Mouse (Mus musculus) sigmoid colon, adult 10 weeks (tissue): ENCODE measurements around the gene Lefty2. TPM values are rescaled to one million over a fixed set of nuclear protein-coding genes. Genes with fewer than 3 reads are reported as not detected.

Source experiments
- polyA plus RNA-seq: library from polyadenylated mRNA; stranded (reverse); fragments of 350-450 nt; fragmentation: Illumina TruSeq; extraction: RNeasy Lipid Tissue Mini Kit (QIAGEN cat#74804); gene quantifications from one replicate; pipeline ENCODE4 v1.2.3, GENCODE M21; 2014; ENCODE audit warnings: low read depth, low replicate concordance

Lefty2 gene
- polyA plus RNA-seq = not detected

DNA sequence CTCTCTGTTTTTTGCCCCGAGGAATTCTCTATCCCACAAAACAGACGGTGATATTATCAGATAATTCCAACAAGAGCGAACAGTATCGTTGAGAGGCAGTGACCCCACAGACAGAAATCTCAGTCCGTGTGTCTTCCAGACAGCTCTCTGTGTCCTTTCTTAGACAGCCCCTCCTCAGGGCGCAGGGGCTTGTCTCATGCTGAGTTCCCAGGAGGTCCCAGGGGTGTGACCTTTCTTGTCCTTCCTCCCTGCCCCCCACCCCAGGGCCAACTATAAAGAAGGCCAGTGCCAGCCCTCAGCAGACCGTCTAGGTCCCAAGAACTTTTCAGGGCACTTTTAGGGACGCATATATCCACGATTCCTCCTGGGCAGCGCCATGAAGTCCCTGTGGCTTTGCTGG, at the start of gene Lefty2:
TSS of gene Lefty2 (plus strand) at position 301 of the 400 bp plus-strand sequence.

DNA sequence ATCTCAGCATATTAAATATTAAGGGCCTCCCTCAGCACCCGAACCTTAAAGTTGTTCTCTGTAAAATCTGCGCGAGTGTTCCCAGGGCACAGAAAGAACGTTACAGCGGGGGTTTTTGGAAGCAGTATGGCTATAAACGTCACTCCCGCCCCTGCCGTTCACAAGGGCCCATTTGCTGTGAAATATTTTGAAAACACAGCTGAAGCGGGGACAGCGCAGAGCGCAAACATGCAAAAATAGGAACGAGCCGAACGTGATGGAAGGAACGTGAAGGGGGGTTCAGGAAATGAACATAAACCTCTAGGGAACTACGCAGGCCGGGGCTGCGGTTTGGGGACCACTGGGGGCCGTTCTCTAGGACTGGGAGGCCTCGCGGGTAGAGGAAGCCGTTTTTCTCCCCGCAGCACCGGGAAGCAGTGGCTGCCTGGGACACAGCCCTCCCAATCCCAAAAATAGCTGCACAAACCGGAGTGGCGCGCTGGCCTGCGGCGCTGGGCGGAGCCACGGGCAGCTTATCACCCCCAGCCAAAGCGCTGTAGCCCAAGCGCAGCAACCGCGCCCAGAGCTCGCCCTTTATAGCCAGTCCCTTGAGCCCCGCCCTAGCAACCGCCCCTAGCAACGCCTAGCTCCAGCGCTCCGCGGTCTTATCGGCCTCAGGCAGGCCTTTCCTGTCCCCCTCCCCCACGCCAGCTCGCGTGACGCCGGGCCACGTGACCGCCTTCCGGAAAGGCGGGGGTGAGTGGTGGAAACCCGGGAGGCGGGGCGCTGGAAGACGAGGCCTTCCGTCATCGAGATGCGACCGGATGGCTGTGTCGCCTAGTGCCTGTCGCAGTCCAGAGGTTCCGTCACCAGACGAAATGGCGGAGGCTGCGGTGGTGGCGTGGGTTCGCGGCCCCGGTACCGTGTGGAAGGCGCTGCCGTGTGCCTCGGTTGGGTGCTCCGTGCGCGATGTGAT, 42.3 kb upstream of the Lefty2 start, which contains the start of gene Sde2:
TSS of gene Sde2 (plus strand) at position 812 of the 955 bp plus-strand sequence.

DNA sequence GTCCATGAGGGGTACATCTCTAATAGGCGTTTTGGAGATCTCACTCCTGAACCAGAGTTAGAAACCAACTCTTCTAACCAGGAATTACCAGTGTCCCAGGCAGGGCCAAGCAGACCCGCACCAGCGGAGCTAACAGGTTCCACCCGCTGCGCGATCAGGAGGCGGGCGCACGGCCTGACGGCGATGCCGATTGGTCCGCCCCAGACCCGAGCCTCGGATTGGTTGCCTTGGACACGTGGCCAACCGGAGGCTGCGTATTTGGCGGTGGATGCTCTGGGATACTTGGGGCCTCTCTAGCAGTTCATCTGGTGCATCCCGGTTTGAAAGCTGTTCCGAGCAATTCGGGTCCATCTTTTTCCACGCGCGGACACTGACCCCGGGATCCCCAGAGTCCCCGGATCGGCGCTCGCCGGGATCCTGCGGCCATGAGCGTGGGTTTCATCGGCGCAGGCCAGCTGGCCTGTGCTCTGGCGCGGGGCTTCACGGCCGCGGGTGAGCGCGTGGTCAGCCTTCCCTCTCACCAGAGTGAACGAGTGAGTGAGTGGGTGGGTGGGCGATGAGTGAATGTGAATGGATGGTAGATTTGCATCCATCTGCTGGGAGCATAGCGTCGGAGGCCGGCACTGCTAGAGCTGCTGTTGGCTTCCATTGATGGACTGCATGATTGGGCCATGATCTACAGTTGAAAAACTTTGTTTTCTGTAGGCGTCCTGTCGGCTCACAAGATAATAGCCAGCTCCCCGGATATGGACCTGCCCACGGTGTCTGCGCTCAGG, 11.3 kb downstream of the Lefty2 start, which contains the start of gene Pycr2:
TSS of gene Pycr2 (plus strand) at position 255 of the 776 bp plus-strand sequence.

GRCm38 (mm10) chr1:180934467-180935419, 41.8 kb downstream of the Lefty2 start, which contains the start of gene Lefty1:
Lefty1 (plus strand) TSS chr1:180935022.

DNA sequence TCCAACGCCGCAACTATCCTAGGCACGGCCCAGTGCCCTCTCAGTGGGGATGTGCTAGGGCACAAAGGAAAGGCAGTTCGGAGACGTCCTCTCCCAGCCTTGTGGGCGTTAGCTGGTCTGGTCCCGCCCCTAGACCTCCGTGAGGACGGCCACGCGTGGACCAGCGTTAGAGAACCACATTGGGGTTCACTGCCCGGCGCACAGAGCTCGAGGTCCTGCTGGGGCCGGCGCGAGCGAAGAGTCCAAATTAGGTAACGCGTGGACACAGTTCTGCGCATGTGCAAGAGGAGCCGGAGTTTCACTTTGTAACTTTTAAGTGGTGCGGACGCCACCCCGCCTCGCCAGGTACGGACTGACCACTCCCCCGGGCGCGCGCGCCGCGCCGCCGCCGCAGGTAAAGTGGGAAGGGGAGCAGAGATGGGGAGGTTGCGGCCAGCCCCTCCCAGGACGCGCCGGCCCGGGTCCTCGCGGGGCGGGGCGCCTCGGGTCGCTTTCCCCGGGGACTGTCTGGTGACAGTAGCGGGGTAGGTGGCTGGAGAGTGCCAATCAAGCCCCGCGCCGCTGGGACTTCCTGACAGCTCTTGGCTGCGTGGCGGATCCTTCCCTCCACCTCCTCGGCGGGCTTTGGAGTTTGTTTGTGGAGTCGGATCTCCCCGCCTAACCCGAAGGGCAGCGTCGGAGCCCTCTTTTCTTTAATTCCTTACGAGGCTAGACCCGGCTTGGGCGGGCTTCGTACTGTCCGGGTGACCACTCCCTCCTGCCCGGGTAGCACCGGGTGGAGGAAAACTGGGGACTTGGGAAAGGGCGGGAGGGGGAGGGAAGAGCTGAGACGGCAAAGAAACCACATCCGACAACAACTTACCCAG, 49.5 kb downstream of the Lefty2 start, which contains the start of gene Tmem63a:
TSS of gene Tmem63a (plus strand) at position 179 of the 866 bp plus-strand sequence.

Other genes starting within 250 kb of the Lefty2 start
- not detected for gene Mixl1, start 196.1 kb upstream of the Lefty2 start, polyA plus RNA-seq
- 135 TPM for gene Acbd3, start 167.1 kb upstream of the Lefty2 start, polyA plus RNA-seq
- gene H3f3a, start 79.2 kb upstream of the Lefty2 start, polyA plus RNA-seq = 1,838 TPM
- gene Sde2, start 42.0 kb upstream of the Lefty2 start, polyA plus RNA-seq = 25.2 TPM
- gene Pycr2, start 11.2 kb downstream of the Lefty2 start, polyA plus RNA-seq = 1.5 TPM
- 1.4 TPM for gene Lefty1, start 41.9 kb downstream of the Lefty2 start, polyA plus RNA-seq
- gene Tmem63a, start 49.2 kb downstream of the Lefty2 start, polyA plus RNA-seq = 16.8 TPM
- gene Ephx1, start 127.8 kb downstream of the Lefty2 start, polyA plus RNA-seq = 7.9 TPM
- not detected for gene 9130409I23Rik, start 158.1 kb downstream of the Lefty2 start, polyA plus RNA-seq